Mouse (Mus musculus) CH12.LX (cell line): Measurements from ENCODE around the gene Pomt2.

Experiments
- CHD2 ChIP-seq: IDR thresholded peaks from 2 replicates; pipeline ENCODE4 v1.6.1; 2011; ENCODE audit warnings: low read length, improper control_type of control experiment
- CTCF ChIP-seq, 2 experiments: IDR thresholded peaks in 1 of 2; conservative IDR thresholded peaks in 1 of 2; 2 replicates each; pipeline ENCODE4 v1.5.1; 2011 to 2012; ENCODE audit warnings: low read depth in 2 of 2, low read length in 2 of 2, improper control_type of control experiment in 1 of 2, inconsistent platforms in 1 of 2, mild to moderate bottlenecking in 1 of 2, moderate library complexity in 1 of 2
- EP300 ChIP-seq: IDR thresholded peaks from 2 replicates; pipeline ENCODE4 v1.6.1; 2011; ENCODE audit warnings: low read length, improper control_type of control experiment
- ETS1 ChIP-seq: conservative IDR thresholded peaks from 2 replicates; pipeline ENCODE4 v1.6.1; 2012; ENCODE audit warnings: low read depth, mild to moderate bottlenecking, inconsistent platforms, low read length, improper control_type of control experiment, moderate library complexity
- MAFK ChIP-seq: IDR thresholded peaks from 2 replicates; pipeline ENCODE4 v1.6.1; 2011; ENCODE audit warnings: low read length, improper control_type of control experiment; ENCODE audit not compliant: insufficient replicate concordance
- POLR2A ChIP-seq: IDR thresholded peaks from 2 replicates; pipeline ENCODE4 v1.6.1; 2011; ENCODE audit warnings: low read depth, mild to moderate bottlenecking, improper control_type of control experiment, low read length
- SMC3 ChIP-seq: IDR thresholded peaks from 2 replicates; pipeline ENCODE4 v1.6.1; 2011; ENCODE audit warnings: low read depth, low read length, improper control_type of control experiment
- TCF12 ChIP-seq: IDR thresholded peaks from 2 replicates; pipeline ENCODE4 v1.6.1; 2014; ENCODE audit warnings: low read depth, mild to moderate bottlenecking, inconsistent platforms, low read length, improper control_type of control experiment
- UBTF ChIP-seq: IDR thresholded peaks from 2 replicates; pipeline ENCODE4 v1.6.1; 2012; ENCODE audit warnings: low read depth, mild to moderate bottlenecking, inconsistent platforms, low read length, improper control_type of control experiment, moderate library complexity
- ZNF384 ChIP-seq: IDR thresholded peaks from 2 replicates; pipeline ENCODE4 v1.6.1; 2012; ENCODE audit warnings: low read depth, low read length, improper control_type of control experiment, inconsistent platforms

DNA sequence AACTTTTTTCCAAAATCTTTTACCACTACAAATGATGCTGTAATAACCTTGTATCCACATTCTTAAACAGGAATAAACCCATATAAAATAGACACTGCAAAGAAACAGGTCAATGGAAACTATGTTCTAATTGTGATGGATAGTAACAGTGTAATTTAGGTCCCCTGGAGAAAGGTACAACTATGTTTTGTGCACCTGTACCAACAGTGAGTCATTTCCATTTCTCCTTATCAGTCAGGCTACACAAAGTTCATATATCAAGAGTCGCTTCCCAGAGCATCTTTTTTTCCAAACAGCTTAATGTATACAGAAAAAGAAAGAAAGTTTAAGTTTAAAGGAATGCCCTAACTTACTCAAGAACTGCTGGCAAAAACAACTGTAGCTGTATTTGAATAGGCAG is 47.3 kb upstream of the Pomt2 start:
- TF ChIP-seq ZNF384: peak; percentile 88
- no peak for TF ChIP-seq CTCF (conservative IDR thresholded peaks at IDR 0.05 in 1 of 2, IDR thresholded peaks at IDR 0.05 in 1 of 2; ENCODE audit: low read depth in 2 of 2, low read length in 2 of 2)
- no peak for TF ChIP-seq SMC3
- TF ChIP-seq EP300: peak; percentile 96
- TF ChIP-seq TCF12: peak; percentile 95
- TF ChIP-seq POLR2A: no peak
- no peak for TF ChIP-seq UBTF
- TF ChIP-seq CHD2: 0 out of 2 replicates have a peak, but pooled peaks have one; percentile 34
- no peak for TF ChIP-seq MAFK
- peak; percentile 68 for TF ChIP-seq ETS1
